Mouse (Mus musculus): ENCODE data around the gene Gab2.

Gene Gab2

DNA sequence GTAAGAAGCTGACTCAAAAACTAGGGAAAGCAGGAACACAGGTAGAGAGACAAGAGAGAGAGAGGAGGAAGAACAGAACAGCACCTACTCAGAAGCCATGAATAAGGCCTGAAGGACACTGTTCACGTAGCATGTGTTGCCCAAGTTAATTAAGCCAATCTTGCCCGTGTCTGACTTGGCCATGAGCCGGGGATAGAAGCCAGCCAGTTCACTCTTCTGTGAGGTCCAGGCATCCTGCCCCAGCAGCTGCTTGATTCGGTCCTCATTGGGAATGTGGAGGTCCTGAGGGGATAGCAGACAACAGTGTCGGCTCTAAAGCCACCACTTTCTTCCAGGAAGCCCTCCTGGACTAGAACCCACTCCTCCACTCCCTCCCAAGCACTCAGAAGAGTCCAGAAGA is 233.3 kb downstream of the Gab2 start:
- no peak for ATAC-seq (ENCODE audit: low TSS enrichment)

DNA sequence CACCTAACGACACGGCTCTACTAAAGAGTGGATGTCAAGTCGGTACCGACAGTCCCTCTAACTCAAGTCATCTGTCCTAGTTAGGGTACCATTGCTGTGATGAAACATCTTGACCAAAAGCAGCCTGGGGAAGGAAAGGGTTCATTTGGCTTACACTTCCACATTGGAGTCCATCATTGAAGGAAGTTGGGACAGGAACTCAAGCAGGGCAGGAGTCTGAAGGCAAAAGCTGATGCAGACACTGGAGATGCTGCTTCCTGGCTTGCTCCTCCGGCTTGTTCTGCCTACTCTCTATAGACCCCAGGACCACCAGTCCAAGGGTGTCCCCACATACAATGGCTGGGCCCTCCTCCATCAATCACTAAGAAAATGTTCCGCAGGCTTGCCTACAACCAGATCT is 234.3 kb downstream of the Gab2 start:
- ATAC-seq (ENCODE audit: low TSS enrichment) = no peak

DNA sequence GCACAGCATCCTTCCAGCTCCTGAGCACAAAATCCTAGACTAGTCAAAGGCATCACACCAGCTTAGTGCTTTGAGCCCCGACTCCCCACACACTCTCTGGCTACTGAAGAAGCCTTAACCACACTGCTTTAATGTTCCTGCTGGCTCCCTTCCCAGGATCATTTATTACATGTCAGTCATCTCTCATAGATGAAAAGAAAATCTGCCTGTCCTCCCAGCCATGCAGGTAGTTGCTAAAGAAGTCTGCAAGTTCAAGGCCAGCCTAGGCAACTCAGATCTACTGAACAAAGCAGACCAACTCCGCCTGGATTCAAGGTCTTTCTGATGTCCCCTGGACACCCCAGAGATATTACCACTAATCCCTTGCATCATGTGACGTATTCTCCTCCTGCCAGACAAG is 236.3 kb downstream of the Gab2 start:
- ATAC-seq (ENCODE audit: low TSS enrichment) = no peak

- ATAC-seq (ENCODE audit: low TSS enrichment) = no peak
Observed at GRCm38 (mm10) chr7:97324342-97324741, 243.0 kb downstream of the Gab2 start.

- ATAC-seq (ENCODE audit: low TSS enrichment) = peak; percentile 42
Observed at GRCm38 (mm10) chr7:97325156-97325985, 244.0 kb downstream of the Gab2 start.

DNA sequence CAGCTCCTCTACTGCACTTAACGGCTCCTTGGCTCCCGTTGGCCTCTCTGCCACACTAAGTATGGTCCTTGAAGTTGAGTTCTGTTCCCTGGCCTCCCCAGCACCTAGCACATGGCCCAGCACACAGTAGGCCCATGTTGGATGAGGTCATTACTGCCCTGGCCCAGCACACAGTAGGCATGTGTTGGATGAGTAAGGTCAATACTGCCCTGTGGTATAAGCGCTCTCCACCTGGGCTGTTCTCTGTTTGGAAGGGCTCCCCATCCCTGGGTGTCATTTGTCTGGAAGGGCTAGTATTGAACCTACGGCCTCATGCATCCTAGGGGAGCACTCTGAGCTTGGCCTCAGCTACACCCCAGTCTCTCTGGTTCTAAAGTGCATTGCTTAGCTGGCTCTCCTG is 246.0 kb downstream of the Gab2 start:
- ATAC-seq (ENCODE audit: low TSS enrichment) = no peak

- ATAC-seq (ENCODE audit: low TSS enrichment) = peak; percentile 7; the same call in 1 of the 2 replicates
Observed at GRCm38 (mm10) chr7:97328891-97329588, 247.7 kb downstream of the Gab2 start.

DNA sequence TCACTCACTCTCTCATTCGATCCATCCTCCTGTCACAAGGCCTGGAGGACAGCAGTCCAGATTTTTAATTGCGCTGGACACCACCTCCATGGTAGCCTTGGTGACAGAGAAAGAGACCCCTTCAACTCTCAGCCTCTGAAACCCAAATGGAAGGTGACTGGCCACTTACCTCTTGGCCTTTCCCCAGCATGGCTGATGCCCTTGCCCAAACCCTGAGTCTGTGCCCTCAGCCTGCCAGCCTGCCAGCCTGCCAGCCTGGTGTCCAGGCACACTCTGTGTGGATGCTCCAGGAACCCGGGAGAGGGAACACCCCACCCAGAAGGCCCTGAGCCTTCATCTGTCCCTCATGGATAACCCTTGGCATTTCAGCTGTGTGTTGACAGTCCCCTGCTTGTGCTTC is 248.3 kb downstream of the Gab2 start:
- no peak for ATAC-seq (ENCODE audit: low TSS enrichment)

- ATAC-seq (ENCODE audit: low TSS enrichment) = no peak
Observed at GRCm38 (mm10) chr7:97330931-97331645, 249.7 kb downstream of the Gab2 start.

DNA sequence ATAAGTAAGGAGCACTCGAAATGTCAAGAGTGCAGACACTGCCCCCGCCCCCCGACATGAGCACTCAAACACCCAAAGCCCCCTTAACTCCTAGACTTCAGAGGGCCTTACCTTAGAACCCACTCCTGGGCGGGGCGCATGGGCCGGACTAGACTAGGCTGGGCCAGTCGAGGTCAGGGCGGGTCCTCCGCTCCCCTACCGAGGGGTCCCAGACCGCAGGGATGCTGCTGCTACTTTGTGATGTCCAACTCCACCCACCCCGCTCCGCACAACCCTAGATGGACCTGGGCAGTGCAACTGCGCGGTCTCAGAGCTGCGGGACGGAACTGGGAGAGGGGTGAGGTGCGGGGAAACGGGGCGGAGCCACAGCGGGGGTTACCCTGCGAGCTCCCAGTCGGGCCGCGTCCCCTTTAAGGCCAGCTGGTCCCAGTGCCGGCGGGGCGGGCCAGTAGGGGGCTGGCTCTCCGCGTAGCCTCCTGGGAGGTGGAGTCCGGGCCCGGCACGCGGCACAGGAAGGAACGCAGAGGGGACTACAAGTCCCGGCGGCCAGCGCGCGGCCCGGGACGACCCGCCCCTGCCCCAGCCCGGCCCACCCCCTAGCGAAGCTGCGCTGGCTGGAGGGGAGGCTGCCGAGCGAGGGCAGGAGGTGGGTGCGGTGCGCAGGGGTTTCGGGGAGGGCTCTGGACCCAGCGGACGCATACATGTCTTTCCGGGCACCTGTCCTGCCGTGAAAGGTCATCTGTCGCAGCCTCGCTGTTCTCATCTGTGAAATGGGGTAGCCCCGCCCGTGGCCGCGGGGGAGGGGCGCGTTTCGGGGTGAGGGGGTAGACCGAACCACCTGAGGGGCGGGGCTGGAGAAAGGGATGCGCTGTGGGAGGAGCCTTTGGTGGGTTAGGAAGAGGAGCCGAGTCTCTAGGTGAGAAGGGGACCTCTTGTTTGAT is 250.6 kb downstream of the Gab2 start, which contains the start of the genes Usp35 and Kctd21:
Gene Usp35 (minus strand): TSS at position 295 of the 941 bp plus-strand sequence.
Gene Kctd21 (plus strand): TSS at position 602 of the 941 bp plus-strand sequence.
- ATAC-seq (ENCODE audit: low TSS enrichment) = peak; percentile 89

GRCm38 (mm10) chr7:97332667-97333041 is 251.3 kb downstream of the Gab2 start:
- peak; percentile 22 for ATAC-seq (ENCODE audit: low TSS enrichment)

DNA sequence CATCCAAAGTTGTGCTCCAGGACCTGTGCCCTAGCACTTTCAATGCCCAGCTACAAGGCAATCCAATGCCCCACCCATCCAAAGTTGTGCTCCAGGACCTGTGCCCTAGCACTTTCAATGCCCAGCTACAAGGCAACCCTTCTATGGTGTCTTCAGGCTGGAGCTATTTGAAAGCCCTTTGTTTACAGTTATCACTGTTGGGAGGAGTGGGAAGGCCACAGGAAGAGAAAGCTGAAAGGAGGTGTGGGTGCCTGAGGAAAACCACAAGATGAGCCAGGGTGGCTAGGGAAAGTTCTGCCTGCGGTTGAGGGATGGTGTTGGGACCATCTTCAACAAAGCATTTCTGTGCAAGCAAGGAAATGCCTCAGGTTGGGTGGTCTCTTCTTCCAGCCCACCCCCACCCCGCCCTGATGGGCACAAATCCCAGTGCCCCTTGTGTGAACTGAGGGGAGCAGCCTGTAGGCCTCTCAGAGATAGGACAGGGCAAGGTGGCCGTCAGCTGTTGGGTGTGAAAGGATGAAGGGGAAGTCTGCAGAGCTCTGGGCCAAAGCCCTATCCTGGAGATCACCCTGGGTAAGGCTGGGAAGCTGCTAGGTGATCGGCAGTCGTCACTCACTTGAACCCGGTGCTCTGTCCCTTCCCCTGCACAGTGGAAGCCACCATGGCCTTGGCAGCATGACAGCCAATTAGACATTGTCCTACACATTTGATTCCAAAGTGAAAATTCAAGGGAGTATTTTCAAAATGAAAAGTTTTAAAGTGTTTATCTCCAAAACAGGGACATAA is 251.9 kb downstream of the Gab2 start:
- no peak for ATAC-seq (ENCODE audit: low TSS enrichment)

GRCm38 (mm10) chr7:97334406-97334805 is 253.0 kb downstream of the Gab2 start:
- ATAC-seq (ENCODE audit: low TSS enrichment) = no peak

DNA sequence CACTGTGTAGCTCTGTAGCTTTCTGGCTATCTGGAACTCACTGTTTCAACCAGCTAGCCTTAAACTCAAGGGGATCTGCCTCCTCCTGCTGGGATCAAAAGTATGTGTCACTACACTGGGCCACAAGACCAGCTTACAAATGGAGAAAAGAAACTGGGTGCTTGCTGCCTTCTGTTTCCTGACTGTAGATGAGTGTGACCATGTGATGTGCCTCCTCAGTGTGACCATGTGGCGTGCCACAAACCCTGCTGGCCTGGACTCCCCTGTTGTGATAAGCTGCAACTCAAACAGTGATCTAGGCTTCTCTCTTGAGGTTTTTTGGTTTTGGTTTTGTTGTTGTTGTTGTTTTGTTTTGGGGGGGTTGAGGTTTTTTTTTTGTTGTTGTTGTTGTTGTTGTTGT is 255.3 kb downstream of the Gab2 start:
- ATAC-seq (ENCODE audit: low TSS enrichment) = no peak

DNA sequence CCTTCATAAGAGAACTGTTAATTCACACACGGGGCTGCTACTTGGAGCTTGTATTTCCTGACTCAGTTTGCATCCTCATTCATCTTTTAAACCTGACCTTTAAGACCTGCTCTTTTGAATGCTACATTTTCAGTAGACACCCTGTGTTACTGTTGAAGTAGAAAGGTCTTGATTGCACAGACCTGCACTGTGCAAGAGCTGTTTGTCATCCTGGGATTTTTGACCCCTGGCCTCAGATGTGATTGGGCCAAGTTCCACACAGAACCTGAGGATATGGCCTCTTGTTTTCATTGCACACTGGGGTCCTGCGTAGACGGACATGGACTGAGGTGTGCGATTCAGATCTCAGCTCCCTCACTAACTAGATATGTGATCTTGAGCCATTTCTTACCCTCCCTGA is 257.2 kb downstream of the Gab2 start:
- ATAC-seq (ENCODE audit: low TSS enrichment) = no peak

GRCm38 (mm10) chr7:97339623-97340022 is 258.2 kb downstream of the Gab2 start:
- peak; percentile 35; the same call in 1 of the 2 replicates for ATAC-seq (ENCODE audit: low TSS enrichment)

- no peak for ATAC-seq (ENCODE audit: low TSS enrichment)
Observed at GRCm38 (mm10) chr7:97340907-97341849, 259.8 kb downstream of the Gab2 start.

GRCm38 (mm10) chr7:97342961-97343360 is 261.6 kb downstream of the Gab2 start:
- ATAC-seq (ENCODE audit: low TSS enrichment) = no peak

GRCm38 (mm10) chr7:97344655-97345054 is 263.3 kb downstream of the Gab2 start:
- no peak for ATAC-seq (ENCODE audit: low TSS enrichment)
